Mouse (Mus musculus): ENCODE measurements around the gene Hspa4l.
"Not testable (repeated sequence)": the region's sequence is repeated elsewhere in the genome, so short reads cannot be mapped to it uniquely, and the experiment has no call there.

Gene Hspa4l

DNA sequence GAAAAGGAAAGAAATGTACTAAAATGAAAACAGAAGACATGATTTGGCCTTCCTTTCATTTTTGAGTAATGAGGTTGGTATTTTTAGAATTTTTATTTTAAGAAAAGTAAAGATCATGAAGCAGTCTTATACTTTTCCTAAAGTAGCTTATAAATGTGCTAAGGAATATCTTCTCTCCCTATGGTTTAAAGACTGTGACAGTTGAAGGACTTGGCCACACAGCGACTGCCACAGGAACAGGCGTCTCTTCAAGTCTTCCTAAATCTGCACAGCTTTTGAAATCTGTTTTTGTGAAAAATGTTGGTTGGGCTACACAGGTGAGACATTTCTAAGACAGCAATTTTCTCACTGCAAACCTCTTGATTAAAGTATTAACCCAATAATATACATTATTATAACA, 69.0 kb downstream of the Hspa4l start:
- DNase-seq (ENCODE audit: low spot score): no peak

DNA sequence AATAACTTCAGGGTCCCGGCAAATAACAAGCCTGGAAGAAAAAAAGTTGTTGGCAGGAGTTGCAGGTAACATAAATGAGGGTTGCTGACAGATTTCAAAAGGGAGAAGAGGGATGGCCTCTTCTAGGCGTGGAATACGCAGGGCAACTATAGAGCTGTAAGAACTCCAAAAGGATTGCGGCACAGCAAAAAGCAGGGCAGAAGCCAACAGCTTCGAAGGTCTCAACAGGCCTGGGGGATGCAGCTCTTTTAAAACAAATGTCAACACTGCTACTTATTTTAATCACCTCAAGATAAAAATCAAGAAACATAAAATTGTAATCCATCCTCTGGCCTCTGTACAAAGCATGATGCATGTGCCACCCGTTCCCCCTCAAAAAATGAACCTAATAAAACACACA, 101.2 kb downstream of the Hspa4l start:
- DNase-seq (ENCODE audit: low spot score): not testable (repeated sequence)
